Mouse (Mus musculus) neural tube, embryonic 11.5 days (tissue): ENCODE results near the gene Rpn1. TPM values are rescaled to one million over a fixed set of nuclear protein-coding genes. Genes with fewer than 3 reads are reported as not detected.

ENCODE experiments used
- ATAC-seq: fragments of 200-750 bp; cut with Nextera tagmentation; 2 replicates; pipeline ENCODE4 v1.8.0; 2017; ENCODE audit warnings: moderate number of reproducible peaks, mild to moderate bottlenecking, moderate TSS enrichment, moderate library complexity; ENCODE audit not compliant: insufficient read depth, low FRiP score, low TSS enrichment
- DNase-seq: peaks from one replicate; pipeline ENCODE4 v3.0.0-alpha.2; 2015; ENCODE audit warnings: low spot score
- H3K27ac ChIP-seq: fragments of 300-500 bp; sonication (generic); 2 replicates; pipeline ENCODE4 v1.5.1; 2014; ENCODE audit warnings: low read depth, mild to moderate bottlenecking, low read length
- H3K27me3 ChIP-seq: fragments of 300-500 bp; sonication (generic); 2 replicates; pipeline ENCODE4 v1.6.1; 2014; ENCODE audit warnings: mild to moderate bottlenecking, low read length, mixed read lengths; ENCODE audit not compliant: control insufficient read depth, insufficient read depth
- H3K36me3 ChIP-seq: fragments of 300-500 bp; sonication (generic); 2 replicates; pipeline ENCODE4 v1.6.1; 2014; ENCODE audit warnings: mild to moderate bottlenecking, low read length, moderate library complexity, mixed read lengths; ENCODE audit not compliant: control insufficient read depth, insufficient read depth
- H3K4me1 ChIP-seq: fragments of 300-500 bp; sonication (generic); 2 replicates; pipeline ENCODE4 v1.6.1; 2014; ENCODE audit warnings: low read length, mixed read lengths; ENCODE audit not compliant: control insufficient read depth, insufficient read depth
- H3K4me2 ChIP-seq: fragments of 300-500 bp; sonication (generic); 2 replicates; pipeline ENCODE4 v1.6.1; 2014; ENCODE audit warnings: low read depth, mild to moderate bottlenecking, moderate library complexity
- H3K4me3 ChIP-seq: fragments of 300-500 bp; sonication (generic); 2 replicates; pipeline ENCODE4 v1.5.1; 2014; ENCODE audit warnings: low read depth, low read length
- H3K9ac ChIP-seq: fragments of 300-500 bp; sonication (generic); 2 replicates; pipeline ENCODE4 v1.6.1; 2014; ENCODE audit warnings: mild to moderate bottlenecking, low read length
- H3K9me3 ChIP-seq: fragments of 300-500 bp; sonication (generic); 2 replicates; pipeline ENCODE4 v1.6.1; 2016; ENCODE audit warnings: low read length; ENCODE audit not compliant: control insufficient read depth
- WGBS: fragments of 180-500 bp; shearing (Covaris S2); extraction: QIAGEN DNeasy Blood & Tissue Kit; methylation state at CpG from one replicate; pipeline ENCODE4 v1.1.7; 2014; 5-methylcytosine and 5-hydroxymethylcytosine counted together
- polyA plus RNA-seq: library from polyadenylated mRNA; unstranded; fragments of >200 nt; fragmentation: Nextera tagmentation; extraction: Ambion mirVana; gene quantifications from 2 replicates; pipeline ENCODE4 v1.2.1, GENCODE M21; 2014

Gene Rpn1
- polyA plus RNA-seq, 1 experiment from 2014 or later, result 345 TPM

GRCm38 (mm10) chr6:88061406-88061805 is 22.9 kb upstream of the Rpn1 start:
- Histone ChIP-seq H3K9me3 (no peaks in the 10 kb centered on the region), H3K36me3 (no peaks in the 10 kb centered on the region), H3K4me2 (no peak overlapping the region), H3K4me1 (no peaks in the 10 kb centered on the region), H3K27ac (no peak overlapping the region), H3K27me3 (no peaks in the 10 kb centered on the region), H3K9ac (no peak overlapping the region), H3K4me3 (no peak overlapping the region)
- DNase-seq, result no peak
- no peak for ATAC-seq
- WGBS, result 86% methylated on average over 4 of the region's 4 CpGs

GRCm38 (mm10) chr6:88062398-88062797 is 21.9 kb upstream of the Rpn1 start:
- no peaks in the 10 kb centered on the region for H3K9me3 ChIP-seq
- no peaks in the 10 kb centered on the region for H3K4me1 ChIP-seq
- 84% methylated on average over 4 of the region's 4 CpGs for whole genome bisulfite sequencing
- no peaks in the 10 kb centered on the region for H3K36me3 ChIP-seq
- no peak overlapping the region for H3K4me3 ChIP-seq
- DNase-seq, result no peak
- H3K27me3 ChIP-seq, result no peaks in the 10 kb centered on the region
- no peak overlapping the region for H3K27ac ChIP-seq
- no peak overlapping the region for H3K4me2 ChIP-seq
- no peak for ATAC-seq
- no peak overlapping the region for H3K9ac ChIP-seq

- ATAC-seq (no peak), DNase-seq (no peak)
- Histone ChIP-seq H3K9me3 (no peaks in the 10 kb centered on the region), H3K4me2 (no peak overlapping the region), H3K27ac (no peak overlapping the region), H3K36me3 (no peaks in the 10 kb centered on the region), H3K9ac (no peak overlapping the region), H3K4me3 (no peak overlapping the region), H3K27me3 (no peaks in the 10 kb centered on the region), H3K4me1 (no peaks in the 10 kb centered on the region)
- WGBS, result 84% methylated on average over 3 of the region's 3 CpGs
Observed at GRCm38 (mm10) chr6:88064072-88064642, 20.1 kb upstream of the Rpn1 start.

GRCm38 (mm10) chr6:88065116-88065515 is 19.2 kb upstream of the Rpn1 start:
- H3K36me3 ChIP-seq, result no peaks in the 10 kb centered on the region
- DNase-seq (no peak), ATAC-seq (no peak)
- no peak overlapping the region for H3K9ac ChIP-seq
- no peak overlapping the region for H3K4me3 ChIP-seq
- H3K4me2 ChIP-seq, result no peak overlapping the region
- 81% methylated on average over 4 of the region's 4 CpGs for WGBS
- no peaks in the 10 kb centered on the region for H3K4me1 ChIP-seq
- H3K27me3 ChIP-seq, result no peaks in the 10 kb centered on the region
- no peaks in the 10 kb centered on the region for H3K9me3 ChIP-seq
- H3K27ac ChIP-seq, result no peak overlapping the region

GRCm38 (mm10) chr6:88065968-88066367 is 18.3 kb upstream of the Rpn1 start:
- H3K9me3 ChIP-seq, result no peaks in the 10 kb centered on the region
- H3K4me2 ChIP-seq, result no peak overlapping the region
- no peaks in the 10 kb centered on the region for H3K27me3 ChIP-seq
- no peaks in the 10 kb centered on the region for H3K4me1 ChIP-seq
- H3K4me3 ChIP-seq, result no peak overlapping the region
- DNase-seq (no peak), ATAC-seq (no peak)
- H3K27ac ChIP-seq, result no peak overlapping the region
- 60% methylated on average over 3 of the region's 3 CpGs for WGBS
- H3K9ac ChIP-seq, result no peak overlapping the region
- H3K36me3 ChIP-seq, result no peaks in the 10 kb centered on the region

- 63% methylated on average over 3 of the region's 3 CpGs for WGBS
- no peak overlapping the region for H3K9ac ChIP-seq
Observed at GRCm38 (mm10) chr6:88067722-88068121, 16.6 kb upstream of the Rpn1 start.

GRCm38 (mm10) chr6:88068739-88069138 is 15.5 kb upstream of the Rpn1 start:
- 94% methylated on average over 1 of the region's 1 CpGs for WGBS
- no peak overlapping the region for H3K4me3 ChIP-seq
- no peaks in the 10 kb centered on the region for H3K27me3 ChIP-seq
- no peaks in the 10 kb centered on the region for H3K36me3 ChIP-seq
- H3K9ac ChIP-seq, result no peak overlapping the region
- no peaks in the 10 kb centered on the region for H3K4me1 ChIP-seq
- no peak overlapping the region for H3K4me2 ChIP-seq
- ATAC-seq (no peak), DNase-seq (no peak)
- no peaks in the 10 kb centered on the region for H3K9me3 ChIP-seq
- H3K27ac ChIP-seq, result no peak overlapping the region

More at GRCm38 (mm10) chr6:88067722-88068121, 16.6 kb upstream of the Rpn1 start:
- no peaks in the 10 kb centered on the region for H3K4me1 ChIP-seq
- H3K36me3 ChIP-seq, result no peaks in the 10 kb centered on the region
- no peaks in the 10 kb centered on the region for H3K27me3 ChIP-seq
- DNase-seq, result no peak
- no peak overlapping the region for H3K4me3 ChIP-seq
- H3K27ac ChIP-seq, result no peak overlapping the region
- H3K9me3 ChIP-seq, result no peaks in the 10 kb centered on the region
- no peak overlapping the region for H3K4me2 ChIP-seq
- ATAC-seq, result no peak

- Histone ChIP-seq H3K4me2 (no peak overlapping the region), H3K9ac (no peak overlapping the region), H3K4me1 (no peaks in the 10 kb centered on the region), H3K36me3 (no peaks in the 10 kb centered on the region), H3K9me3 (no peaks in the 10 kb centered on the region), H3K4me3 (no peak overlapping the region), H3K27ac (no peak overlapping the region), H3K27me3 (no peaks in the 10 kb centered on the region)
- WGBS, result 74% methylated on average over 6 of the region's 6 CpGs
- DNase-seq (no peak), ATAC-seq (no peak)
Observed at GRCm38 (mm10) chr6:88070468-88070867, 13.8 kb upstream of the Rpn1 start.

- no peak overlapping the region for H3K4me2 ChIP-seq
- no peak overlapping the region for H3K27ac ChIP-seq
- 72% methylated on average over 5 of the region's 5 CpGs for WGBS
- ATAC-seq, result no peak
- no peaks in the 10 kb centered on the region for H3K9me3 ChIP-seq
- H3K4me1 ChIP-seq, result no peaks in the 10 kb centered on the region
- no peak overlapping the region for H3K4me3 ChIP-seq
- H3K9ac ChIP-seq, result no peak overlapping the region
- DNase-seq, result no peak
- no peaks in the 10 kb centered on the region for H3K27me3 ChIP-seq
- no peaks in the 10 kb centered on the region for H3K36me3 ChIP-seq
Observed at GRCm38 (mm10) chr6:88071216-88071615, 13.1 kb upstream of the Rpn1 start.
